Mouse (Mus musculus) thymus, postnatal 25 days (tissue): ENCODE results near the gene Zfp609.

Experiments
- DNase-seq: peaks from one replicate; pipeline ENCODE4 v3.0.0; 2022

Gene Zfp609

GRCm38 (mm10) chr9:65757826-65758225 is 69.5 kb downstream of the Zfp609 start:
- DNase-seq = no peak

GRCm38 (mm10) chr9:65755673-65756375 is 71.5 kb downstream of the Zfp609 start:
- DNase-seq = no peak

GRCm38 (mm10) chr9:65755164-65755563 is 72.2 kb downstream of the Zfp609 start:
- no peak for DNase-seq

GRCm38 (mm10) chr9:65752632-65753031 is 74.7 kb downstream of the Zfp609 start:
- peak; percentile 30 for DNase-seq

- DNase-seq = no peak
These were observed 75.5 kb downstream of the Zfp609 start for GRCm38 (mm10) chr9:65751906-65752305.

GRCm38 (mm10) chr9:65748102-65748501 is 79.3 kb downstream of the Zfp609 start:
- DNase-seq = no peak

- DNase-seq = no peak
These were observed 80.9 kb downstream of the Zfp609 start for GRCm38 (mm10) chr9:65746479-65746878.

GRCm38 (mm10) chr9:65745456-65745855 is 81.9 kb downstream of the Zfp609 start:
- DNase-seq = no peak

- no peak for DNase-seq
These were observed 82.9 kb downstream of the Zfp609 start for GRCm38 (mm10) chr9:65744171-65745082.

GRCm38 (mm10) chr9:65743809-65744170 is 83.6 kb downstream of the Zfp609 start:
- DNase-seq = no peak

GRCm38 (mm10) chr9:65743322-65743721 is 84.0 kb downstream of the Zfp609 start:
- no peak for DNase-seq

GRCm38 (mm10) chr9:65742777-65743176 is 84.6 kb downstream of the Zfp609 start:
- no peak for DNase-seq

- DNase-seq = no peak
These were observed 86.1 kb downstream of the Zfp609 start for GRCm38 (mm10) chr9:65741066-65741852.

GRCm38 (mm10) chr9:65734931-65735330 is 92.4 kb downstream of the Zfp609 start:
- DNase-seq = no peak

- DNase-seq = no peak
These were observed 98.8 kb downstream of the Zfp609 start for GRCm38 (mm10) chr9:65728588-65728987.

- DNase-seq = no peak
These were observed 99.9 kb downstream of the Zfp609 start for GRCm38 (mm10) chr9:65727491-65727890.

GRCm38 (mm10) chr9:65726431-65726830 is 100.9 kb downstream of the Zfp609 start:
- no peak for DNase-seq

- DNase-seq = no peak
These were observed 102.1 kb downstream of the Zfp609 start for GRCm38 (mm10) chr9:65725291-65725622.

- no peak for DNase-seq
These were observed 102.7 kb downstream of the Zfp609 start for GRCm38 (mm10) chr9:65724471-65725290.

GRCm38 (mm10) chr9:65721161-65721566 is 106.2 kb downstream of the Zfp609 start:
- no peak for DNase-seq

GRCm38 (mm10) chr9:65718195-65718594 is 109.2 kb downstream of the Zfp609 start:
- DNase-seq = no peak

GRCm38 (mm10) chr9:65703926-65704595 is 123.3 kb downstream of the Zfp609 start:
- no peak for DNase-seq
